Mouse (Mus musculus): Measurements from ENCODE around the gene Plppr2.

GRCm38 (mm10) chr9:21954635-21955034 lies 17.8 kb downstream of the Plppr2 start:
- TF ChIP-seq CTCF (IDR thresholded peaks at IDR 0.05; ENCODE audit: low read depth, low read length) = no peak
- TF ChIP-seq POLR2A (IDR thresholded peaks at IDR 0.05; ENCODE audit: insufficient read depth, low read length) = no peak
- no peak for TF ChIP-seq EP300 (IDR thresholded peaks at IDR 0.05; ENCODE audit: insufficient read depth, low read depth, low read length)

Data from ES-Bruce4 (cell line).